Mouse (Mus musculus) kidney, adult 2 months (tissue): ENCODE results near the gene Kri1. TPM values are rescaled to one million over a fixed set of nuclear protein-coding genes. Genes with fewer than 3 reads are reported as not detected.
"Not testable (repeated sequence)": the region's sequence is repeated elsewhere in the genome, so short reads cannot be mapped to it uniquely, and the experiment has no call there.

Experiments
- DNase-seq: peaks from one replicate; pipeline ENCODE4 v3.0.0; 2021
- H3K27ac ChIP-seq: fragments of 200-500 bp; 2 replicates; pipeline ENCODE4 v1.5.1; 2012; ENCODE audit warnings: low read depth, low read length, control low read depth, inconsistent platforms; ENCODE audit not compliant: insufficient read depth
- H3K27me3 ChIP-seq: fragments of 200-500 bp; replicated peaks from 2 replicates; pipeline ENCODE4 v1.6.1; 2012; ENCODE audit warnings: mild to moderate bottlenecking, moderate library complexity, low read length, inconsistent platforms; ENCODE audit not compliant: control insufficient read depth, insufficient read depth
- H3K36me3 ChIP-seq: fragments of 200-500 bp; 2 replicates; pipeline ENCODE4 v1.6.1; 2012; ENCODE audit warnings: mild to moderate bottlenecking, moderate library complexity, low read length, inconsistent platforms; ENCODE audit not compliant: control insufficient read depth, insufficient read depth
- H3K4me1 ChIP-seq: fragments of 200-500 bp; 2 replicates; pipeline ENCODE4 v1.6.1; 2011; ENCODE audit warnings: low read length; ENCODE audit not compliant: control insufficient read depth, insufficient read depth
- H3K4me3 ChIP-seq: fragments of 200-500 bp; 2 replicates; pipeline ENCODE4 v1.5.1; 2011; ENCODE audit warnings: mild to moderate bottlenecking, low read depth, low read length, control low read depth; ENCODE audit not compliant: insufficient read depth
- CTCF ChIP-seq: fragments of 200-500 bp; conservative IDR thresholded peaks from 2 replicates; pipeline ENCODE4 v1.5.1; 2011; ENCODE audit warnings: low read depth, mild to moderate bottlenecking, control low read depth, low read length, moderate library complexity, mixed read lengths; ENCODE audit not compliant: insufficient read depth, insufficient read length
- POLR2A ChIP-seq: fragments of 200-500 bp; IDR thresholded peaks from one replicate; pipeline ENCODE4 v1.6.1; 2011; ENCODE audit warnings: low read depth, low read length, control low read depth
- WGBS: fragments of 180-500 bp; shearing (Covaris S2); methylation state at CpG from one replicate; pipeline ENCODE4 v1.1.7; 2018; 5-methylcytosine and 5-hydroxymethylcytosine counted together
- polyA plus RNA-seq: library from polyadenylated mRNA; depleted of rRNA; stranded (reverse); fragments of >200 nt; gene quantifications from 2 replicates; pipeline ENCODE4 v1.2.3, GENCODE M21; 2012

Kri1 gene
- polyA plus RNA-seq, 1 experiment: 14.2 TPM

GRCm38 (mm10) chr9:21265000-21265561, 22.7 kb downstream of the Kri1 start, which contains the start of gene Atg4d:
TSS of gene Atg4d (plus strand) at chr9:21265293.
- peak; percentile 99 for DNase-seq
- Histone ChIP-seq H3K27me3 (no peaks in the 10 kb centered on the region), H3K4me3 (peak within 1 kb of the TSS; percentile 97), H3K27ac (peak within 1 kb of the TSS; percentile 97), H3K36me3 (peaks cover 3% of the 10 kb centered on the region), H3K4me1 (peaks cover 9% of the 10 kb centered on the region; the same call in 1 of the 2 replicates)
- TF ChIP-seq POLR2A (no peak), CTCF (no peak)
- 0% methylated on average over 49 of the region's 49 CpGs for WGBS

DNA sequence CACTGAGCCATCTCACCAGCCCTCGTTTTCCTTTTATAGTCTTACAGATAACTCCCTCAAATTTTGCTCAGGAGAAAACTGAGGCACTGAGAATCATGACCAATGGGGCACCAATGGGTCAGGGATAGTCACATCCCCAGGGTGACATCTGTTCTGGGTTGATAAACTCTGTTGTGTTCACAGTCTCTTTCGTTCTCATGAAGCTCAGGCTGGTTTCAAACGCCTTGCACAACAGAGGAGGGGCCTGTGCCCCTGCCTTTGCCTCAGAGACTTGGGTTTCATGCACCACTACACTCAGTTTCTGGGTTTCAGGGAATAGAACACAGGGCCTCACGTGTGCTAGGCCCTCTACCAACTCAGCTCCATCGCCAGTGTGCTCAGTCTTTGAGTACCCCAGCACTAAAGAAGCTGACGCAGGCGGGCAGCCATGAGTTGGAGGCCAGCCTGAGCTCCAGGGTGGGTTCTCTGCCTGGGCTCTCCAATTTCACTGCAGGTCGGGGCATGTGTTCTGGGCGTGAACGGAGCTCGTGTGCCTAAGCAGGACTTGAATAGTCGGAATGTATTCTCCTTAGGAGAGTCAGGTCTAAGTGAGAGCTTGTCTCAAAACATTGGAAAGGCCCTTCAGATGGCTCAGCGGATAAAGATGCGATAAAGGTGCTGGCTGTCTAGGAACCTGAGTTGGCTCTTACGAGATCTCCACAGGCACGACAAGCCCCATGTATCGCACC, 23.3 kb downstream of the Kri1 start:
- no peak for TF ChIP-seq CTCF
- TF ChIP-seq POLR2A: no peak
- Histone ChIP-seq H3K4me1 (peaks cover 9% of the 10 kb centered on the region; the same call in 1 of the 2 replicates), H3K36me3 (peaks cover 3% of the 10 kb centered on the region; the same call in 1 of the 2 replicates), H3K27ac (no peak overlapping the region), H3K4me3 (peak overlapping the region; percentile 49), H3K27me3 (no peaks in the 10 kb centered on the region)
- DNase-seq: no peak
- 26% methylated on average over 17 of the region's 17 CpGs for WGBS

DNA sequence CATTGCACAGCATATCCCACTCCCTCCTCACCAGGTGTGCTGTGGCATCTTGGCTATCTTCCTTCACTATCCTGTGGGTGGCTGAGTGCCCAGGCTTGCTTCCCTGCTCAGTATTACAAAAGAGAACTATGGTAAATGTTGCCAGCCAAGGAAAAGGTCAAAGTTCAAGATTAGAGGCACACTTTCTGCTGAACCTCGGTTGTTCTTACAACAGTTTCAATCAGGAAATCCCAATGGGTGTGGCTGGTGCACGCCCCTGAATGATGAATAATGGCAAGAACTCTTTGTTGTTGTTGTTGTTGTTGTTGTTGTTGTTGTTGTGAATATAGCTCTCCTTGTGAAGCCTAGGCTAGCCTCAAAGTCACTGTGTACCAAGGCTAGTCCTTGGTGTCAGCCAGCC, 25.9 kb downstream of the Kri1 start:
- Histone ChIP-seq H3K27ac (no peak overlapping the region), H3K36me3 (no peaks in the 10 kb centered on the region), H3K27me3 (no peaks in the 10 kb centered on the region), H3K4me1 (peaks cover 9% of the 10 kb centered on the region; the same call in 1 of the 2 replicates), H3K4me3 (no peak overlapping the region)
- 47% methylated on average over 2 of the region's 2 CpGs for WGBS
- DNase-seq: peak; percentile 54
- TF ChIP-seq POLR2A: no peak
- no peak for TF ChIP-seq CTCF

GRCm38 (mm10) chr9:21260491-21261040, 27.2 kb downstream of the Kri1 start:
- Histone ChIP-seq H3K4me3 (no peak overlapping the region), H3K4me1 (no peaks in the 10 kb centered on the region; the same call in 1 of the 2 replicates), H3K27me3 (no peaks in the 10 kb centered on the region), H3K36me3 (no peaks in the 10 kb centered on the region), H3K27ac (no peak overlapping the region)
- 82% methylated on average over 6 of the region's 6 CpGs for WGBS
- no peak for DNase-seq
- no peak for TF ChIP-seq POLR2A

GRCm38 (mm10) chr9:21256349-21256748, 31.4 kb downstream of the Kri1 start:
- not testable (repeated sequence) for H3K27me3 ChIP-seq, H3K36me3 ChIP-seq, H3K4me3 ChIP-seq, H3K4me1 ChIP-seq, DNase-seq, H3K27ac ChIP-seq
- 86% methylated on average over 4 of the region's 4 CpGs for WGBS

DNA sequence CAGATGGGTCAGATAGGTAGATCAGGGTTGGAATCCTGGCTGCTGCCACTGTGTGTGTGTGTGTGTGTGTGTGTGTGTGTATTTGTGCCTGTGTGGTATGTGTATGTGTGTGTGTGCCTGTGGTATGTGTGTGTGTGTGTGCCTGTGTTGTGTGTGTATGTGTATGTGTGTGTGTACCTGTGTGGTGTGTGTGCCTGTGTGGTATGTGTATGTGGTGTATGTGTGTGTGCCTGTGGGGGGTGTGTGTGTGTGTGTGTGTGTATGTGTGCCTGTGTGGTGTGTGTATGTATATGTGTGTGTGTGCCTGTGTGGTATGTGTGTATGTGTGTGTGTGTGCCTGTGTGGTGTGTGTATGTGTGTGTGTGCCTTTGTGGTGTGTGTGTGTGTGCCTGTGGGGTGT, 33.1 kb downstream of the Kri1 start:
- no peak overlapping the region for H3K27ac ChIP-seq
- no peaks in the 10 kb centered on the region for H3K36me3 ChIP-seq
- no peak for TF ChIP-seq POLR2A
- TF ChIP-seq CTCF: no peak
- H3K4me1 ChIP-seq: no peaks in the 10 kb centered on the region
- no peaks in the 10 kb centered on the region for H3K27me3 ChIP-seq
- no peak overlapping the region for H3K4me3 ChIP-seq
- no peak for DNase-seq

- H3K27me3 ChIP-seq: no peaks in the 10 kb centered on the region; the same call in 1 of the 2 replicates
- 79% methylated on average over 13 of the region's 13 CpGs for WGBS
- H3K27ac ChIP-seq: no peak overlapping the region
- TF ChIP-seq CTCF: no peak
- no peak for TF ChIP-seq POLR2A
- H3K4me1 ChIP-seq: no peaks in the 10 kb centered on the region
- no peak overlapping the region for H3K4me3 ChIP-seq
- H3K36me3 ChIP-seq: no peaks in the 10 kb centered on the region
- DNase-seq: no peak
These were observed 36.5 kb downstream of the Kri1 start for GRCm38 (mm10) chr9:21251116-21251735.
